Mouse (Mus musculus) lung, postnatal 0 days (tissue): ENCODE data around the gene Phactr1.

Experiments
- CTCF ChIP-seq: IDR thresholded peaks from 2 replicates; pipeline ENCODE4 v1.5.1; 2016; ENCODE audit warnings: antibody characterized with exemption, mild to moderate bottlenecking
- EP300 ChIP-seq: IDR thresholded peaks from 2 replicates; pipeline ENCODE4 v1.6.1; 2016; ENCODE audit warnings: antibody characterized with exemption, mild to moderate bottlenecking, control low read depth

GRCm38 (mm10) chr13:42684181-42684580 lies 3.8 kb downstream of the Phactr1 start:
- TF ChIP-seq CTCF (no peak), EP300 (no peak)
